In the genomic region with DNA sequence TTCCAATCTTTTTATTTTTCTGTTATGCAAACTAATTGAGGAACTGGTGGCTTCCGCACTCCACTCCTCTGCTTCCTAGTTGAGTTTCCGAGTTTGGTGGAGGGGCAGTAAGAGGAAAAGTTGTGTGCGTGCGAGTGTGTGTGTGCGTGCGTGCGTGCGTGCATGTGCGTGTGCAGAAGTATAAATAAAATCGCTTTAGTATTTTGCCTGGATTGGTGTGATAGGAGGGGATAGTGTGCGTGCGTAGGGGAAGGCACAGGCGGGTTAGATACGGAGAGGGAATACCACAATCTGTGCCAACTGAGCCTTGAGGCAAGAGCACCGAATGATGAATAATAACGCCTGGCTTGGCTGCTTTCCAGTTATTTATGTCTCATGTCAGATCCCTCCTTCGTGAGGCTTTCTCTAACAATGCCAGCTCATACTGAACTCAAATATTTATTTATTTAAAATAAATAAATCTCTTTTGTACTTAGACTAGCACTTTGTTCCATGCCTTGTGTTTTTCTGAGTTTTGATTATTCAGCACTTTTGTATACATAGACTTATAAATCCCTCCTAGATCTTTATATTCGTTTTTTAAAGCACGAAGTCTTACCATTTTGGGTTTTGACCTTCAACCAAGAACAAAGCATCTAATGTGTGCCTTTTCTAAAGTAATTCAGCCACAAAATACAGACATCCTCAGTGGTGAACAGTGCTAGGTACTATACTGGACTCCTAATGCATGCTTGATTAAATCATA, we compare ENCODE assay signal across 8 mouse cellular contexts. TPM values are rescaled to one million over a fixed set of nuclear protein-coding genes. Genes with fewer than 3 reads are reported as not detected.
A peak's percentile ranks its signal among the peaks of the same experiment; 100 is the strongest.
DNase-seq lines count a peak whose midpoint lies in the region; ATAC-seq and TF ChIP-seq lines count a peak whose summit lies in the region.

No protein-coding gene starts in this region.

- peak in 1 of 2 experiments; percentile 33 for DNase-seq in left cerebral cortex, adult 2 months (ENCODE audit: extremely low spot score in 1 of 2, low spot score in 2 of 2)
- DNase-seq in left cerebral cortex, postnatal 36 days (ENCODE audit: low spot score in 2 of 2), result no peak
- peak; percentile 87 for DNase-seq in MN1 (ENCODE audit: low spot score)
- DNase-seq in cerebellum, postnatal 14 days, result peak; percentile 63 to 64
- no peak for DNase-seq in limb, embryonic 11.5 days (ENCODE audit: low spot score)
- peak; percentile 80 for DNase-seq in midbrain, postnatal 0 days (ENCODE audit: low spot score)
- no peak for DNase-seq in spleen, postnatal 36 days (ENCODE audit: low spot score in 2 of 2)

- H3K36me3 ChIP-seq in heart, embryonic 13.5 days, result peaks cover 17% of the 10 kb centered on the region
- no peaks in the 10 kb centered on the region for H3K36me3 ChIP-seq in limb, embryonic 11.5 days (ENCODE audit: control insufficient read depth, insufficient read depth, low read length)
- H3K36me3 ChIP-seq in midbrain, postnatal 0 days (ENCODE audit: insufficient read depth, low read length), result no peaks in the 10 kb centered on the region

- H3K27me3 ChIP-seq in heart, embryonic 13.5 days (replicated peaks), result no peaks in the 10 kb centered on the region
- H3K27me3 ChIP-seq in limb, embryonic 11.5 days (ENCODE audit: control insufficient read depth, insufficient read depth, low read length), result no peaks in the 10 kb centered on the region
- H3K27me3 ChIP-seq in midbrain, postnatal 0 days (ENCODE audit: insufficient read depth, low read length), result no peaks in the 10 kb centered on the region

- intact Hi-C loops in left cerebral cortex, adult 2 months (cut with DNase I), result loop anchor here (2.0 to 5.0 kb wide), 3 partner anchors 57 to 399 kb away; no protein-coding TSS in a partner anchor
- intact Hi-C loops in left cerebral cortex, postnatal 36 days (cut with DNase I), result loop anchor here (2.0 to 5.0 kb wide), 5 partner anchors 87 to 398 kb away; partner anchors contain the start of gene Lekr1

- H3K27ac ChIP-seq in left cerebral cortex, adult 2 months, result peak overlapping the region; percentile 89; the same call in 1 of the 2 replicates
- peak overlapping the region; percentile 98 for H3K27ac ChIP-seq in heart, embryonic 13.5 days (replicated peaks)
- no peak overlapping the region; the same call in 1 of the 2 replicates for H3K27ac ChIP-seq in limb, embryonic 11.5 days (replicated peaks; ENCODE audit: low read depth, low read length)
- H3K27ac ChIP-seq in midbrain, postnatal 0 days (ENCODE audit: low read depth, low read length), result peak overlapping the region; percentile 99

- H3K4me3 ChIP-seq in left cerebral cortex, adult 2 months, result peak overlapping the region; percentile 93
- H3K4me3 ChIP-seq in heart, embryonic 13.5 days, result peak overlapping the region; percentile 99
- H3K4me3 ChIP-seq in limb, embryonic 11.5 days (ENCODE audit: low read depth, low read length), result peak overlapping the region; percentile 87
- peak overlapping the region; percentile 92 for H3K4me3 ChIP-seq in midbrain, postnatal 0 days (ENCODE audit: low read depth, low read length)

- H3K9ac ChIP-seq in heart, embryonic 13.5 days, result peak overlapping the region; percentile 96
- peak overlapping the region; percentile 96 for H3K9ac ChIP-seq in limb, embryonic 11.5 days (ENCODE audit: low read length)
- peak overlapping the region; percentile 90 for H3K9ac ChIP-seq in midbrain, postnatal 0 days (replicated peaks; ENCODE audit: low read length, poor library complexity, severe bottlenecking)

- no peak for TF ChIP-seq CTCF in left cerebral cortex, adult 2 months (IDR thresholded peaks at IDR 0.05)
- no peak for TF ChIP-seq CTCF in midbrain, postnatal 0 days (IDR thresholded peaks at IDR 0.05)

- no peak for ATAC-seq in heart, embryonic 13.5 days (ENCODE audit: extremely low read depth, insufficient number of reproducible peaks, low FRiP score, low TSS enrichment)
- ATAC-seq in limb, embryonic 11.5 days (ENCODE audit: insufficient number of reproducible peaks, low FRiP score, low TSS enrichment, low read depth), result no peak
- ATAC-seq in midbrain, postnatal 0 days (ENCODE audit: low FRiP score), result no peak

- H3K4me1 ChIP-seq in heart, embryonic 13.5 days, result peaks cover 24% of the 10 kb centered on the region
- no peaks in the 10 kb centered on the region for H3K4me1 ChIP-seq in limb, embryonic 11.5 days (ENCODE audit: control insufficient read depth, insufficient read depth, low read length)
- H3K4me1 ChIP-seq in midbrain, postnatal 0 days (ENCODE audit: insufficient read depth, low read length), result no peaks in the 10 kb centered on the region

- 3% methylated on average over 19 of the region's 19 CpGs for WGBS in heart, embryonic 13.5 days
- 3% methylated on average over 19 of the region's 19 CpGs for WGBS in limb, embryonic 11.5 days
- WGBS in midbrain, postnatal 0 days, result 2% methylated on average over 19 of the region's 19 CpGs

- no peaks in the 10 kb centered on the region for H3K9me3 ChIP-seq in heart, embryonic 13.5 days
- no peaks in the 10 kb centered on the region for H3K9me3 ChIP-seq in limb, embryonic 11.5 days (ENCODE audit: control insufficient read depth, low read length)
- no peaks in the 10 kb centered on the region for H3K9me3 ChIP-seq in midbrain, postnatal 0 days (ENCODE audit: low read length)

- peak overlapping the region; percentile 82 for H3K4me2 ChIP-seq in heart, embryonic 13.5 days
- peak overlapping the region; percentile 81 for H3K4me2 ChIP-seq in limb, embryonic 11.5 days (ENCODE audit: low read depth, severe bottlenecking)
- peak overlapping the region; percentile 84 for H3K4me2 ChIP-seq in midbrain, postnatal 0 days (ENCODE audit: low read depth, low read length, poor library complexity, severe bottlenecking)

RNA-seq across cellular contexts. Expression of gene Tiparp, which starts 1.4 kb away (rescaled TPM):
- total RNA-seq in left cerebral cortex, adult 2 months (2021), result 10 to 100 TPM; 14.9 to 25.6 TPM
- total RNA-seq in left cerebral cortex, postnatal 36 days (2021), result 10 to 100 TPM in 1 of 2 experiments, 1 to 10 TPM in 1; 9.8 to 11.9 TPM
- polyA plus RNA-seq in heart, embryonic 13.5 days (2015; fragmentation: Nextera tagmentation; extraction: Ambion mirVana), result 25.1 and 26.7 TPM in 2 replicates
- 35.8 and 44.3 TPM in 2 replicates for polyA plus RNA-seq in limb, embryonic 11.5 days (2014; fragmentation: Nextera tagmentation; extraction: Ambion mirVana)
- 15.8 and 20.1 TPM in 2 replicates for total RNA-seq in midbrain, postnatal 0 days (2014; rRNA removed)
- polyA plus RNA-seq in midbrain, postnatal 0 days (2015; fragmentation: Nextera tagmentation; extraction: Ambion mirVana), result 15.3 and 16.1 TPM in 2 replicates

Comparison
In these comparisons a context has a peak if more than half of its experiments do, and no peak if none do; other contexts are left out.
1. DNase-seq: peak in MN1 (single experiment), cerebellum, postnatal 14 days (2 of 2) and midbrain, postnatal 0 days (single experiment); none in left cerebral cortex, postnatal 36 days (0 of 2), limb, embryonic 11.5 days (single experiment) and spleen, postnatal 36 days (0 of 2).
2. Peak in every context shown above with its lines, with median percentiles within 50 percentile points of each other: H3K4me3 ChIP-seq, H3K4me2 ChIP-seq and H3K9ac ChIP-seq.